In genomic region chr11:58238840-58239791, GRCm38 (mm10) we compare ENCODE assay signal across 8 mouse cellular contexts. TPM values are rescaled to one million over a fixed set of nuclear protein-coding genes. Genes with fewer than 3 reads are reported as not detected.
DNase-seq lines count a peak whose midpoint lies in the region; ATAC-seq and TF ChIP-seq lines count a peak whose summit lies in the region.

No protein-coding gene starts in this region.

- intact Hi-C loops in left cerebral cortex, postnatal 36 days (cut with DNase I): loop anchor here (5.0 kb wide), 1 partner anchor 53 kb away; no protein-coding TSS in a partner anchor

- DNase-seq in right cerebral cortex, postnatal 4 days: peak; percentile 37
- no peak for DNase-seq in right cerebral cortex, postnatal 36 days (ENCODE audit: low spot score in 2 of 2)
- DNase-seq in heart, postnatal 0 days (ENCODE audit: low spot score): peak; percentile 50
- peak; percentile 76 to 86 for DNase-seq in kidney, postnatal 25 days
- no peak for DNase-seq in left cerebral cortex, postnatal 36 days (ENCODE audit: low spot score in 2 of 2)

- peak; percentile 87 for ATAC-seq in embryonic facial prominence, embryonic 13.5 days (ENCODE audit: insufficient number of reproducible peaks, insufficient read depth, low FRiP score, low TSS enrichment, low read depth)
- ATAC-seq in heart, postnatal 0 days (ENCODE audit: insufficient read depth, low read depth): peak; percentile 84
- peak; percentile 90 for ATAC-seq in megakaryocyte, adult 5-6 weeks (ENCODE audit: poor library complexity, severe bottlenecking)
- peak; percentile 89 for ATAC-seq in stomach, embryonic 14.5 days (ENCODE audit: insufficient number of reproducible peaks, insufficient read depth, low FRiP score, low read depth)

- no peak overlapping the region for H3K27ac ChIP-seq in embryonic facial prominence, embryonic 13.5 days
- no peak overlapping the region for H3K27ac ChIP-seq in heart, postnatal 0 days (ENCODE audit: low read depth)
- no peak overlapping the region for H3K27ac ChIP-seq in stomach, embryonic 14.5 days (ENCODE audit: low read length)

- no peaks in the 10 kb centered on the region for H3K27me3 ChIP-seq in embryonic facial prominence, embryonic 13.5 days
- H3K27me3 ChIP-seq in heart, postnatal 0 days (ENCODE audit: control insufficient read depth, insufficient read depth, low read length): 0 out of 2 replicates have a peak, but pooled peaks cover 2% of the 10 kb centered on the region
- H3K27me3 ChIP-seq in stomach, embryonic 14.5 days (ENCODE audit: control insufficient read depth, insufficient read depth, low read length): no peaks in the 10 kb centered on the region

- no peak for TF ChIP-seq EP300 in heart, postnatal 0 days (IDR thresholded peaks at IDR 0.05; ENCODE audit: low read depth)

- H3K4me2 ChIP-seq in embryonic facial prominence, embryonic 13.5 days: peak overlapping the region; percentile 73
- peak overlapping the region; percentile 60 for H3K4me2 ChIP-seq in heart, postnatal 0 days (ENCODE audit: low read depth, low read length)
- peak overlapping the region; percentile 72 for H3K4me2 ChIP-seq in stomach, embryonic 14.5 days (replicated peaks; ENCODE audit: low read depth, low read length)

- 2% methylated on average over 37 of the region's 37 CpGs for WGBS in embryonic facial prominence, embryonic 13.5 days
- WGBS in heart, postnatal 0 days: 4% methylated on average over 37 of the region's 37 CpGs
- 2% methylated on average over 37 of the region's 37 CpGs for WGBS in stomach, embryonic 14.5 days

- H3K36me3 ChIP-seq in embryonic facial prominence, embryonic 13.5 days: no peaks in the 10 kb centered on the region
- H3K36me3 ChIP-seq in heart, postnatal 0 days (replicated peaks; ENCODE audit: control insufficient read depth, insufficient read depth, low read length): no peaks in the 10 kb centered on the region
- H3K36me3 ChIP-seq in stomach, embryonic 14.5 days (ENCODE audit: control insufficient read depth, insufficient read depth, low read length): no peaks in the 10 kb centered on the region

- H3K9me3 ChIP-seq in embryonic facial prominence, embryonic 13.5 days: no peaks in the 10 kb centered on the region
- H3K9me3 ChIP-seq in heart, postnatal 0 days (replicated peaks; ENCODE audit: control insufficient read depth, low read length): no peaks in the 10 kb centered on the region
- no peaks in the 10 kb centered on the region for H3K9me3 ChIP-seq in stomach, embryonic 14.5 days (ENCODE audit: control insufficient read depth, low read depth, low read length)

- TF ChIP-seq CTCF in heart, postnatal 0 days (IDR thresholded peaks at IDR 0.05; ENCODE audit: low read depth): peak; percentile 22; the same call in 1 of the 2 replicates

- H3K9ac ChIP-seq in embryonic facial prominence, embryonic 13.5 days: no peak overlapping the region
- H3K9ac ChIP-seq in heart, postnatal 0 days (replicated peaks; ENCODE audit: low read depth, low read length): no peak overlapping the region
- H3K9ac ChIP-seq in stomach, embryonic 14.5 days (replicated peaks; ENCODE audit: low read depth, low read length): no peak overlapping the region

- H3K4me1 ChIP-seq in embryonic facial prominence, embryonic 13.5 days: peaks cover 8% of the 10 kb centered on the region; the same call in 1 of the 2 replicates
- 0 out of 2 replicates have a peak, but pooled peaks cover 4% of the 10 kb centered on the region for H3K4me1 ChIP-seq in heart, postnatal 0 days (ENCODE audit: control insufficient read depth, insufficient read depth)
- H3K4me1 ChIP-seq in stomach, embryonic 14.5 days (ENCODE audit: control insufficient read depth, insufficient read depth, low read length): no peaks in the 10 kb centered on the region

- H3K4me3 ChIP-seq in embryonic facial prominence, embryonic 13.5 days: peak overlapping the region; percentile 44
- peak overlapping the region; percentile 33 for H3K4me3 ChIP-seq in heart, postnatal 0 days (ENCODE audit: low read depth, low read length)
- peak overlapping the region; percentile 38 for H3K4me3 ChIP-seq in stomach, embryonic 14.5 days (ENCODE audit: low read depth, low read length)

RNA-seq across cellular contexts. Expression of gene 4930438A08Rik, which starts 35.5 kb away (rescaled TPM):
- not detected in 2 replicates for polyA plus RNA-seq in embryonic facial prominence, embryonic 13.5 days (2015; fragmentation: Nextera tagmentation; extraction: Ambion mirVana)
- total RNA-seq in heart, postnatal 0 days (2014; rRNA removed; ENCODE audit: low replicate concordance): not detected in 2 replicates
- not detected in 2 replicates for polyA plus RNA-seq in heart, postnatal 0 days (2015; fragmentation: Nextera tagmentation; extraction: Ambion mirVana)
- total RNA-seq in megakaryocyte, adult 5-6 weeks (2015): 12.5 and 18.7 TPM in 2 replicates
- 23.6 and 30.1 TPM in 2 replicates for total RNA-seq in megakaryocyte, adult 5-6 weeks (2017)
- polyA plus RNA-seq in stomach, embryonic 14.5 days (2014; fragmentation: Nextera tagmentation; extraction: Ambion mirVana): not detected in 2 replicates
- total RNA-seq in left cerebral cortex, postnatal 36 days (2021): not detected

RNA-seq across cellular contexts. Expression of gene Irgm2, which starts 39.7 kb away (rescaled TPM):
- 1.5 and 1.8 TPM in 2 replicates for polyA plus RNA-seq in embryonic facial prominence, embryonic 13.5 days (2015; fragmentation: Nextera tagmentation; extraction: Ambion mirVana)
- 7.7 and 8.7 TPM in 2 replicates for total RNA-seq in heart, postnatal 0 days (2014; rRNA removed; ENCODE audit: low replicate concordance)
- 4.6 and 5.2 TPM in 2 replicates for polyA plus RNA-seq in heart, postnatal 0 days (2015; fragmentation: Nextera tagmentation; extraction: Ambion mirVana)
- 19.7 and 23.3 TPM in 2 replicates for total RNA-seq in megakaryocyte, adult 5-6 weeks (2015)
- total RNA-seq in megakaryocyte, adult 5-6 weeks (2017): 18.2 and 18.7 TPM in 2 replicates
- 3.8 and 3.9 TPM in 2 replicates for polyA plus RNA-seq in stomach, embryonic 14.5 days (2014; fragmentation: Nextera tagmentation; extraction: Ambion mirVana)
- total RNA-seq in left cerebral cortex, postnatal 36 days (2021): 1 to 10 TPM; 2.3 to 2.7 TPM

RNA-seq across cellular contexts. Expression of gene Igtp, which starts 39.8 kb away (rescaled TPM):
- polyA plus RNA-seq in embryonic facial prominence, embryonic 13.5 days (2015; fragmentation: Nextera tagmentation; extraction: Ambion mirVana): 3.1 and 3.4 TPM in 2 replicates
- 7.8 and 9.8 TPM in 2 replicates for total RNA-seq in heart, postnatal 0 days (2014; rRNA removed; ENCODE audit: low replicate concordance)
- 7.0 and 8.0 TPM in 2 replicates for polyA plus RNA-seq in heart, postnatal 0 days (2015; fragmentation: Nextera tagmentation; extraction: Ambion mirVana)
- total RNA-seq in megakaryocyte, adult 5-6 weeks (2015): 21.0 and 23.8 TPM in 2 replicates
- total RNA-seq in megakaryocyte, adult 5-6 weeks (2017): 14.0 and 16.0 TPM in 2 replicates
- polyA plus RNA-seq in stomach, embryonic 14.5 days (2014; fragmentation: Nextera tagmentation; extraction: Ambion mirVana): 3.9 and 4.7 TPM in 2 replicates
- total RNA-seq in left cerebral cortex, postnatal 36 days (2021): 1 to 10 TPM; 3.6 to 3.8 TPM

Comparison
In these comparisons a context has a peak if more than half of its experiments do, and no peak if none do; other contexts are left out.
1. DNase-seq: peak in right cerebral cortex, postnatal 4 days (single experiment), heart, postnatal 0 days (single experiment) and kidney, postnatal 25 days (2 of 2); none in right cerebral cortex, postnatal 36 days (0 of 2) and left cerebral cortex, postnatal 36 days (0 of 2).
2. RNA of gene 4930438A08Rik, which starts 35.5 kb away (total RNA-seq): 12.5 to 30.1 TPM in megakaryocyte, adult 5-6 weeks; not detected in heart, postnatal 0 days and not detected in left cerebral cortex, postnatal 36 days; every median in the first group is over 10 times any median in the second.
3. Peak in every context shown above with its lines, with median percentiles within 50 percentile points of each other: ATAC-seq, H3K4me2 ChIP-seq and H3K4me3 ChIP-seq.